Mouse (Mus musculus) inflammation-experienced regulatory T-cells, adult 6 months (primary cell): ENCODE results near the gene Frem1. TPM values are rescaled to one million over a fixed set of nuclear protein-coding genes. Genes with fewer than 3 reads are reported as not detected.

ENCODE experiments used
- ATAC-seq: one replicate; pipeline ENCODE4 v1.8.0; 2017
- polyA plus RNA-seq, 3 experiments: library from polyadenylated mRNA; unstranded; fragments of 100-300 nt; shearing (Covaris generic); gene quantifications; one replicate each; pipeline ENCODE4 v1.2.1; 2017

The Frem1 gene
- polyA plus RNA-seq, 3 experiments from 2014 or later: not detected

DNA sequence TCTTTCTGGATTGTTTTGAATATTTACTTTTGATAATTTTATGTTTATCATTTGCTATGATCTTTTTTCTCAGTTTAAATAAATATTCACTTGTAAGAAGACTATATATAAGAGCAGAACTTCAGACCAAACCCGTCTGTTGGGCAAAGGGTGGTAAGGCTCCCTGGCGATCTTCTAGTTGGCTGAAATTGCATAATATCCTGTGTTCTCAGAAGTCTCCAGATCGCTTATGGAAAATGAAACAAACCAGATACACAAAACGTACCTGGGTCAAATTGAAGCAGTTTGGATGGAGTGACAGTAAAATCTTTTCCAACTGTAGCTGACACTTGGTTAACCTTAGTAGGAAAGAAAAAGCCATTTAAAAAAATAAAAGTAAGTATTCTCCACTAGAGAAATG is 130.2 kb downstream of the Frem1 start:
- ATAC-seq: no peak

DNA sequence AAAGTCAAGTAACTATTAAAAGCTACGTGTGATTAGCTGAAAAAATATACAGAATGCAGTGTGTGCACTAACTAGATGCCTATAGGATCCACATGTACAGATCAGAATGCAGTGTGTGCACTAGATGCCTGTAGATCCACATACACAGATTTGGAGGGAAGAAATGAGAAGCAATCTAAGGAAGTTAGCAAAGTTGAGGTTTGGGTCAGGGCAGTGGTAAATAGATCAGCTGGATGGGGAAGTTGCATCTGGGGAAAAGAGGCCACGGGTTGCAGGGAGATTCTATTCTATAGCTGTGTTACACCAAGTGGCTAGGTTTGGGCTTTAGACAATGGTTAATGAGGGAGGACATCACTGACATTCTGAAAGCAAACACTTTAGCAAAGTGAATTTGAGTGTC is 133.5 kb downstream of the Frem1 start:
- ATAC-seq: no peak

DNA sequence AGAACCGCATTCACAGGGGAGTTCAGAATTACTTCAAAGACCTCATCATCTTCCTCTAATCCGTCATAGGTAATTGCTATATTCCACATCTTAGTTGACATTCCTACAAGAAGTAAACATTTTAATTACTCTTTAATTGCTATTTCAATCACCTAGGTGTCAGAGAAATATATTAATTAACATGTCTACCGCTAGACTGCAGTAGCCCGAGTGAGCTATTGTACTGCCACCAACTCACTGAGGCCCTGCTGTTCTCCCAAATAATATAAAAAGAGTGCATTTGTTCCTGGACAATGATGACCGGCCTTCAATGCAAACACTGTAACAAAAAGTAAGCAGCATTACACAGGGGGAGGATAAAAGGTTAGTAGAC is 135.5 kb downstream of the Frem1 start:
- no peak for ATAC-seq

DNA sequence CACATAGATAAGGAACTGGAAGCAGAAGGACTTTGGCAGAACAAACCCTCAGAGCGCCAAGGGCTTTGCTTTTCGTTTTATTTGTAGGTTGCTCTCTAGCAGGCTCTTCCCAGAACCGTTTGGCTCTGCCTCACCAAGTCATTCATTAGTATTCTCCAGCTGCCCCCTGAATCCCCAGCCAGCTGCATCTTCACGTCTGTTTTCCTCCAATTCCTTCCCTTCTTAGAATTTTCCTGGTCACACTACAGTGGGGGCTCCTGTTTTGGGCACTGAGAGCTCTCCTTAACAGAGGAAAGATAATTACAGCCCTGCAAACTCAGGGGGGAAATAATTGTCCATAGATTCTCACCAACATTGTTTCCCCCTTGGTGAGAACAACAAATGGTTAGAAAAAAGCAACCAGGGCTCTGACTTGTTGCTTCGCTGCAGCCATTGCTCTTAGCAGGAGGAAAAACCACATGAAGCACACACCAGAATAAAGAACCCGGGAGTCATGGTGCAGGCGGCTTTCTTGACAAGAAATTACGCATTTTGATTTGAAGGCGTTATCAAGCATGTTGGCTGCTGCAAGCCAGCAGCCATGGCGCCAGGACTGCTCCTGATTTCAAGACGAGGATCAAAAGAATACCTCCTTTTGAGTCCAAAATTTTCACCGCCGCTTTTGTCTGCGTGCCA is 136.0 kb downstream of the Frem1 start:
- ATAC-seq: no peak

DNA sequence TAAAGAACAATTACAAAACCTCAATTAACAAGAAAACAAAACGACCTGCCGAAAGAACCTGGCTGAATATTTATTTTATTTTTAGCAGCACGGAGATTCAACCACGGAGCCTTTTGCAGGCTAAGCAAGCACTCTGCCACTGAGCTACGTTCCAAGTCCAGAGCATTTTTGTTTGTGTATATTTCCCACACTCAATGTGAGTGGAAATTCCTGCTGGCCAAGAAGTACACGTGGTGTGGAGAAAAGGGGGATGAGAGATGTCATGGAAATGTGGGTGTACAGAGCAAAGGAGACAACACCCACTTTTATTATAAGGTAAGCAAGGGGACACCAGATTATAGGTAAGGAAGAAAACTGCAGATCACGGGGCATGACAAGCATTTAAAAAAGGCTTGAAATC is 136.6 kb downstream of the Frem1 start:
- no peak for ATAC-seq

DNA sequence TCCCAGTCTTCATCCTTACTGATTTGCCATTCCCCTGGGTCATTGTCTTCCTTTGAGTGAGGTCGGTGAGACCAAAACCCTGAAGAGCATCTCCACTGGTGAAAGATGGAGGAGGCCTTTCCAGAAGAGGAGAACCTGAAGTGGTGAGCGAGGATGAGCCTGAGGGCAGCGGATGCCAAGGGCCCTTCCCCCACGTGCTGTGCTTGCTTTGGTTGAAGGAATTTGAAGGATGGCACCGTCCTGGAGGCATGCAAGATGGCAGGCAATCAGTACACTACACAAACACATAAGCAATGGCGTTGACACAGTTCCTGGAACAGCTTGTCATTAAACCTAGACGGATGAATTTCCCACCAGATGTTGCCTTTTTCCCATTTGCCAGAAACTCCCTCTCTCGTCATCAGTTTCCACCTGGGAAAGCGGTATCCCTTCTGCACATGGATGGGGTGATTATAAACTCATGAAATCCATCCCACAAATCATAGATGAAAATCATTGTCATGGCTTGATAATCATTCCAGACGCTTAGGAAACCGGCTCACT is 137.5 kb downstream of the Frem1 start:
- no peak for ATAC-seq

- no peak for ATAC-seq
Measured at GRCm38 (mm10) chr4:82895227-82895626, 156.9 kb downstream of the Frem1 start.

DNA sequence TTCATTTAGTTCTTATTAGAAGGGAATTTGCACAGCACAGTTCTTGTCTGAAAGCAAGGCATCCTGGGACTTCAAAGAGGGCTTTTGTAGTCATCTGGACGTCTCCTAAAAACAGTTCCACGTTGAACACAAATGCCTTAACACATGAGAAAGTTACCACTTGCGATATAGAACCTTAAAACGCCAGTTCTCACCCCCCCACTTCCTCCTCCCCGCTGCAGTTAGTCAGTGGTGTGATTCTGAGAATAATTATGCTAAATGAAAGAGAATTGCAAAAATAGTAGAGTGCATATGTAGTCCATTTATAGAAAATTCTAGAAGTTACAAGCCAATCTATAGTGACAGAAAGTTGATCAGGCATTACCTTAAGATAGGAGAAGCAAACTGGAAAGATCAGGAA is 159.9 kb downstream of the Frem1 start:
- ATAC-seq: no peak

DNA sequence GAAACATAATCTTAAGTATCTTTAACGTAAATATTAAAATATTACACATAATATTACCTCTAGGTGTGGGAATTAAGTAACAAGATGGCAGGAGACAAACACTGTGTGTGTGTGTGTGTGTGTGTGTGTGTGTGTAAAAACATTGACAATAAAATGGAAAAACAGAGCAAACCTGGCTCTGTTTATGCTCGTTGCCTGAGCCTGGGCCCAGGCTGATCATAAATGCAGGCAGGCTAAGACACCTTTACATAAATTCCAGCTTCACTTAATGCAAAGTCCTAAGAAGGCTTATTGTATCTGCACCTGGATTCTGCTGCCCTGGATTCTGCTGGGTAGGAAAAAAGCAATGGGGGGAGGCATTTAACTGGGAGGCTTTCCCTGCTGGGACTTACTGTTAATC is 160.6 kb downstream of the Frem1 start:
- no peak for ATAC-seq

DNA sequence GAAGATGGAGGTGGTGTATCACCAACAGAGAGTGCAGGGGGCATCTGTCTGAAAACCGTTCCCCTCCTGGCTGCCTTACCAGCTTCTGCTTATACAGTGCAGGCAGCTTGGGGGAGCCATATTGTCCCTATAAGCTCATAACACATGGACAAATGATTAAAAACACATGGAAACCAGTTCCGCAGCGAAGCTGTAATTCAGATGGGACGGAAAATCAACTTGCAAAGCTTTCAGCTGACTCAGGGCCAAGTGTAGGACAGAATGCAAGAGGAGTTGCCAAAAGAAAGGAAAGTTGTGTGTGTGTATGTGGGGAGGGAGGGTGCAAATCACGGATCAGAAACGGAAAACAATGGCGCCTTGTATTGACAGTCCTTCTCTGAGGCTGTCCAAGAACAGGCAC is 161.1 kb downstream of the Frem1 start:
- no peak for ATAC-seq

GRCm38 (mm10) chr4:82890585-82890984 is 161.6 kb downstream of the Frem1 start:
- ATAC-seq: no peak

GRCm38 (mm10) chr4:82886148-82886547 is 166.0 kb downstream of the Frem1 start:
- no peak for ATAC-seq

DNA sequence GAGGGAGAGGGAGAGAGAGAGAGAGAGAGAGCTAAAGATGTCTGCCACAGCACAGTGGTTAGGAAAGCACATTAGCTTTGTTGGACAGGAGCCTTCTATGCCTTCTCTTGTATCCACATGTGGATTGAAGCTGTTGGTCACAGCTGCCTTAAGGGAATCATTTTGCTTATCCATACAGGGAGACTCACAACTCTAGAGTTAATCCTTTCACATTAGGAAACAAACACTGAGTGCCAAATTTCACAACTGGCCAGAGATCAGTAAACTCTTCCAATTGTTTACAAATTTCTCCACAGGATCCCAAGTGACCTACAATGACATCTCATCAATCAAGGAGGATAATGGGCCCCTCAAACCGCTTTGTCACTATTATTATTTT is 166.6 kb downstream of the Frem1 start:
- no peak for ATAC-seq

DNA sequence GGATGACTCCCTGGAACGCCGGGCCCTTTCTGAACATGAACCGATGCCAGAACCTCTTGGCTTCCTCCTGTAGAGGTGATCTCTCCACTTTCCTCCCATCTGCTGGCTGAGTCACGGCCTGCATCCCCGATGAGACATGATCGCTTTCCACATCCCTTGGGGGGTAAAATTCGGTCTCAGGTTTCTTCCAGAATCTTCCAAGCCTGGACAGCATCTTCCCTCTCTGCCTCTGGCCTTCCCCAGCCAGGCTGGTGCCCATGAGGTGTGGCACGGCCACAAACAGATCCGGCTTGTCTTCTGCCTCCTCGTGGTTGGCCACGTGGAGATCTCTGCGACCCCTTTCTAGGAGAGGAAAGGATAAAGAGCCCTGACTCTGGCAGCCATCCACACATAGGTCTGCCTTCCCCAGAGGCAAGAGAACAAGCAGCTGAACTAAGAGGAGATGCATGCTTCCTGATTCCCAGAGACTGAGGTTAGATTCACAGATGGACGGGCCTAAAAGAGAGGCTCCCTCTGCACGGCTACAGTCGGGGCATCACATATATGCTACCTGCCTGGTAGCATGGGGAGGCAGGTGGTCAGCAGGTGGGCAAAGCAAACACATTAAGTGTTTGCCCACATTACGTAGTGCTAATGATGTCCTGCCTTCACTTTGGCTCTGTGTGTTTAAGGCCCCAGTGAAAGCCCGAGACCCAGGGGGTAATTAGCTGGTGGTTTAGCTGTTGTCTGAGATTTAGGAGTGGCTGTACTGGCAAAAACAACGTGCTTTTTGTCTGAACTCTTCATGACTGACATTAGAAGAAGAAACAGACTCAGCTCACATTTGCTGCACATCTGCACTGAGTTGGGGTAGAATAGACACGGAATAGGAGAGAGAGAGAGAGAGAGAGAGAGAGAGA is 167.3 kb downstream of the Frem1 start, which contains the start of gene Cer1:
Gene Cer1, minus strand, starts transcription at position 513 of the 899 bp plus-strand sequence.
- ATAC-seq: no peak

GRCm38 (mm10) chr4:82882500-82882899 is 169.6 kb downstream of the Frem1 start:
- ATAC-seq: no peak

GRCm38 (mm10) chr4:82881366-82881765 is 170.8 kb downstream of the Frem1 start:
- ATAC-seq: no peak

DNA sequence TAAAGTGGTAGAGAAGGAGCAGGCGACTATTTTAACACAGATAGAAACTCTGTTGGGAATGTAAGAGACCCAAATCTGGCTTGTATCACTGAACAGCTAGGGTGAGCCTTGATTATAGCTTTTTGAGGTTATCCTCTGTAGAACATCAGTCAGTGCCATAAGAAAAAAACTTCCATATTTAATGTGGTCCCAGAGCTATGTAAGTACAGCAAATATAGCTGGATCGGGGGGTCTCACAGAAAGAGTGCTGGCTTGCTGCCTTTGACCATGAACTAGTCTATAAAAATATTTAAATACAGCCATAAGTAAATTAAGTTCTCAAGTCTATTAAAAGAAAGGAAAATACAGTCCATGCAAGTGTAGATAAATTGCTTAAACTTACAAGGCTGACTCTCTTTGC is 171.9 kb downstream of the Frem1 start:
- no peak for ATAC-seq

- no peak for ATAC-seq
Measured at GRCm38 (mm10) chr4:82879152-82879551, 173.0 kb downstream of the Frem1 start.

GRCm38 (mm10) chr4:82876656-82877055 is 175.5 kb downstream of the Frem1 start:
- ATAC-seq: no peak

DNA sequence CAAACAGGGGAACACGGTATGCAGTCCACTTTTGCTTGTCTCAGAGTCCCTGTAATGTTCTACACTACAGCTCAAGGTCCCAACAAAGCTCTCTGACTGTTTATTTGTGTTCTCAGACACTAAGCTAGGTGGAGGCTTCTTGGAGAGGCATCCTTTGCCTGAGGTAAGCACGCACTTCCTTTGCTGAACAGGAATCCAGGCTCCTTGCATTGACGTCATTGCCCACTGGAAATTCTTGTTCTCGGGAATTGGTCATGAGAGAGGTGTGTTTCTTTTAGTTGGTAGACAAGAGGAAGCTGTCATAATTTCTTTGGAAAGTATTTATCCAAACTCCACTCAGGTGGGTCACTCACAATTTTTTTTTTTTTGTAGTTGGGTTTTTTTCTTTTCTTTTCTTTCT is 176.6 kb downstream of the Frem1 start:
- no peak for ATAC-seq

DNA sequence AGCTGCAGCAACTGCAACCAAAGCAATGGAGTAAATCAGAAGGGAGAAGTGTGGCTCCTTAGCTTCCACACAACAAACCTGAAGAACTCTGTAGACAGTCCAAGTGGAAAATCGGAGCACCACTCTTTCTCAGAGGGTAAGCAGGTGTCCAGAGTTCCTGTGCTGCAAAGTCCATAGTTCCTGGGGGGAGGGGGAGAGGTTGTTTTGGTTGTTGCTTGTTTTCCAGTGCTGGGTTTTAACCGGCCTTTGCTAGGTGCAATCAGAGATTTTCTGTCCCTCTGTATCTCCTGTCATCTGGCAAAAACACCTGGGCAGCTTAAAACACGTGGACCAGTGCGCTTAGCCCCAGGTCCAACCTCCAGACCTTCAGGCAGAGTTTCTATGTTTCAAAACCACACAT is 177.3 kb downstream of the Frem1 start:
- no peak for ATAC-seq

DNA sequence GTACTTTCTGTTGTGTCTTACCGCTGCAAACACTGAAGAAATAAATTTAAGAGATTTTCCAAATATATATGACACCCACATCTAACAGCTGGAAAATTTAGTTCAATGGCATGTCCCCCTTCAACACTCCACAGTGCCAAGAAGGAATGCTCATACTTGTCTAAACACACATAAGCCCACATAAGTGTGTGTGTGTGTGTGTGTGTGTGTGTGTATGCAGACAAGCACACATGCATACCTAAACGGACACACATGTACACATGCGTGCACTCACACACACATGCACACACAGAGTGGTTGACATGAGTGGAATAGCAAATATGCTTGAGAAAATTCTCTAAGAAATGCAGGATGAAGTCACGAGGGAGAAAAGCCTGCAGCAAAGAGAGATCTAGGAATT is 179.6 kb downstream of the Frem1 start:
- no peak for ATAC-seq

GRCm38 (mm10) chr4:82872121-82872520 is 180.0 kb downstream of the Frem1 start:
- no peak for ATAC-seq

DNA sequence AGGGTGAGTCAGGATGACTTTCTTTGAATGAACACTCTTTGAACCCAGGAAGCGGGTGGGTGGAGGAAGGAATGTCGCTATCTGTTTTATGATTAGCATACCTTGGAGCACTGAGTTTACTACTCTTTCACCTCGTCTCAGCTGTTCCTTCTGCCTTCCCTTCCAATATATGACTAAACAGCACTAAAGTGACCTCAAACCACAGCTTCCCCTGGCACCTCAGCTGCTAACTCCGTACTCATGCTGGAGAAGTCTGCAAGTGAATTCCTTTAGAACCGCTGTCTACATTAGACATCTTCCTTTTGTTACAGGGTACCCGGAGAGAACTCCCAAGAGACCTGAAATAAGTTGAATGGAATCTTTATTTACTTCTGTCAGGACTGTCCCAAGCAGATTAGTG is 181.2 kb downstream of the Frem1 start:
- ATAC-seq: no peak
